Mouse (Mus musculus) olfactory bulb, adult 2 months (tissue): ENCODE data around the gene Rap1gap2. TPM values are rescaled to one million over a fixed set of nuclear protein-coding genes. Genes with fewer than 3 reads are reported as not detected.

Experiments used
- H3K27ac ChIP-seq: fragments of 200-500 bp; 2 replicates; pipeline ENCODE4 v1.5.1; 2012; ENCODE audit warnings: low read depth, low read length; ENCODE audit not compliant: insufficient read depth
- H3K4me1 ChIP-seq: fragments of 200-500 bp; 2 replicates; pipeline ENCODE4 v1.6.1; 2012; ENCODE audit warnings: low read length; ENCODE audit not compliant: control insufficient read depth, insufficient read depth
- H3K4me3 ChIP-seq: fragments of 200-500 bp; 2 replicates; pipeline ENCODE4 v1.5.1; 2012; ENCODE audit warnings: mild to moderate bottlenecking, low read depth, low read length, moderate library complexity; ENCODE audit not compliant: insufficient read depth
- CTCF ChIP-seq: fragments of 200-500 bp; IDR thresholded peaks from 2 replicates; pipeline ENCODE4 v1.5.1; 2012; ENCODE audit warnings: low read depth, mild to moderate bottlenecking, low read length, moderate library complexity; ENCODE audit not compliant: insufficient read depth
- POLR2A ChIP-seq: fragments of 200-500 bp; IDR thresholded peaks from 2 replicates; pipeline ENCODE4 v1.6.1; 2012; ENCODE audit warnings: mild to moderate bottlenecking, low read depth, low read length, moderate library complexity; ENCODE audit not compliant: insufficient read depth
- WGBS: fragments of 180-500 bp; shearing (Covaris S2); methylation state at CpG from one replicate; pipeline ENCODE4 v1.1.7; 2018; 5-methylcytosine and 5-hydroxymethylcytosine counted together
- polyA plus RNA-seq: library from polyadenylated mRNA; stranded (reverse); fragments of >200 nt; gene quantifications from 2 replicates; pipeline ENCODE4 v1.2.4, GENCODE M21; 2012; ENCODE audit warnings: low replicate concordance; ENCODE audit not compliant: missing spikeins, insufficient read depth, insufficient read length

The Rap1gap2 gene
- polyA plus RNA-seq: not detected in 2 replicates

DNA sequence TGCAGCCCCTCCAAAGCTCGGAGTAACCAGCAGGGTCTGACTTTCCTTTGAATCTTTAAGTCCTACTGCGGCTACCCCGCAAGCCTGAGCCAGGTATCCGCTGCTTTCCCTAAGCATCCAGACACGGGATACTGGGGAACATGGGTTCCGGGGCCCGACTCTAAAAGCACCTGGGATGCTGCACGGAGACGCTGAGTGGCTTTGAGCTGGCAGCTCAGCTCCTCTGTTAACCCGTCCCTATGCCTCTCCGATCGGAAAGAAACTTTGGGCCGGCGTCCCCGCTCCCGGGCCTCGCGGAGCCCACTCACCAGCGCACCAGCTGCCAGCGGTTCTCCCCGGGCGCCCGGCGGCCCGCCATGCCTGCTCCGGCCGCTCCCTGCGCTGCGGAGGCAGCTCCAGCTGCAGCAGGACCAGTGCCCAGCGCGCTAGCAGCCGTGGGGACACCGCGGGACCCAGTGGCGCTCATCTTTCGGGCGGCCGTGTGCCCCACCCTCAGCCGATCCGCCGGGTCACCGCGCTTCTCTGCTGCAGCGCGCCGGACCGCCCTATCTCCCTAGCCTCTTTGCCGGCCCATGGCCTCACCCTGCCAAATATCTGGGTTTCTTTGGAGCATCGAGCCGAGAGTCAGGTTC is at the start of gene Rap1gap2:
Rap1gap2 (minus strand) TSS at position 371 of the 632 bp plus-strand sequence.
- peaks cover 4% of the 10 kb centered on the region; the same call in 1 of the 2 replicates for H3K4me1 ChIP-seq
- 2% methylated on average over 50 of the region's 50 CpGs for WGBS
- no peak within 1 kb of the TSS for H3K27ac ChIP-seq
- no peak for TF ChIP-seq CTCF
- TF ChIP-seq POLR2A: no peak
- H3K4me3 ChIP-seq: peak within 1 kb of the TSS; percentile 55

DNA sequence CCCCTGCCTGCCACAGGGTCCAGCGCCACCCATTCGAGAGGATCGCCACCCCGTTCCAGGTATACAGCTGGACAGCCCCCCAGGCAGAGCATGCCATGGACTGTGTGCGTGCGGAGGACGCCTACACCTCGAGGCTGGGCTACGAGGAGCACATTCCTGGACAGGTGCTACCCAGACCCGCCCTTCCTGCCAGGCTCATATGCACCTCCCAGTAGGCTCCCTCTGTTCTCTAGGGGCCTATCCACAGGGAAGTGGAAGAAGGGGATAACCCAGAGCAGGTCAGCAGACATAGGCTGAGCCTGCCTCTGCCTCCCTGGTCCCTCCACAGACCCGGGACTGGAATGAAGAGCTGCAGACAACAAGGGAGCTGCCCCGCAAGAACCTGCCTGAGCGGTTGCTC is 49.6 kb upstream of the Rap1gap2 start:
- WGBS: 94% methylated on average over 13 of the region's 13 CpGs
- Histone ChIP-seq H3K4me3 (no peak overlapping the region), H3K4me1 (peaks cover 6% of the 10 kb centered on the region), H3K27ac (no peak overlapping the region)
- TF ChIP-seq POLR2A: no peak
- TF ChIP-seq CTCF: no peak

DNA sequence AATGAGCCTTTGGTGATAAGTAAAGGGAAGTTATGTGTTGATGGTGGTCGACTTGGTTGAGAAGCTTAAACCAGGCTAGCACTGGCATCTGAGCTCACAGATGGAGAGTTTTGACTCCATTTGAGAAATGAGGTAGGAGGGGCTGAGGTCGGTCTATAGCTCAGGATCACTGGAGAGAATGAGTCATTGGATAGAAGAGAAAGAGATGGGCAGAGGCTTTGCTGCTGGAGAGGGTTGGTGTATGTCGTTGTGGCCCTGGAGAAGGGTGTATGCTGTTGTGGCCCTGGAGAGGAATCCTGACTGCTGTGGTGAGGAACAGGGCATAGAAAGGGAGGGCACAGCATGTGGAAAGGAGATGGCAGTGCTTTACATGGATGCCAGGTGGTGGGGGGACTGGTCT is 45.2 kb upstream of the Rap1gap2 start:
- Histone ChIP-seq H3K27ac (no peak overlapping the region), H3K4me1 (peaks cover 34% of the 10 kb centered on the region), H3K4me3 (no peak overlapping the region)
- TF ChIP-seq CTCF (no peak), POLR2A (no peak)
- 32% methylated on average over 3 of the region's 3 CpGs for WGBS

DNA sequence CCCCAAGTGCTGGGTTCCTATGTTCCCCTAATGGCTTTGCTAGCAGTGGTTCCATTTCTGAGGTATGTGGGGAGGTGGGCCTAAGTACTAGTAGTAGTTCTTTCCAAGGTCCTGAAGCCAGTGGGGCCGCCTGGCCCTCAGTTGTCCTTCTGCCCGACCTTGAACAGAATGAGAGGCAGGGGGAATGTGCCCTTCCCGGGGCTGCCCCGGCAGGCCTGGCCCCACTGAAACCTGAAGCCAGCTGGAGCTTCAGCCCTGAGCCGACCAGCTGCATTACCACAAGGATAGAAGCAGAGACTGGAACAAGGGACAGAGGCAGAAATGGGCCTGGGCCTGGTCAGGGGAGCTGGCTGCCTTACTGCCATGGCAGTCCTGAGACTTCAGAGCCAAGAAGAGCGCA is 42.7 kb upstream of the Rap1gap2 start:
- no peak overlapping the region for H3K27ac ChIP-seq

DNA sequence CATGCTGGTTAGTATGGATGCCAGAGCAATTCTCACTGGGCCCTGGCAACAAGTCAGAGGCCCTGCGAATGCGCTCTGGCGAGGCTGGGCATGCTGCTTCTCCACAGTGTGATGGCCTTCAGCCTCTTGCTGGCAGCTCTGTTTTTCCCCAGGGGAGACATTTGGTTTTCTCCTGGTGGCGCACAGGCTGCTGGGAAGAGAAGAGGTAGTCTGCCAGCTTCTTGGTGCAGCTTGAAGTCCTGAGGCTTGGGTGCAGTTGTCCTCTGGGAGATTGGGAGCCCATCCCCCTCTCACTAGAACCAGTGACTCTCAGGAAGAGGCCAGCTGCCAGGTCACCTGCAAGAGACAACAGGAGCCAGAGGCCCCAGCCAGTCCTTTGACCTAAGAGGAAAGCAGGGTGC is 42.1 kb upstream of the Rap1gap2 start:
- no peak overlapping the region for H3K4me3 ChIP-seq
- no peak for TF ChIP-seq CTCF
- TF ChIP-seq POLR2A: no peak
- 40% methylated on average over 4 of the region's 4 CpGs for WGBS
- peaks cover 41% of the 10 kb centered on the region for H3K4me1 ChIP-seq
- no peak overlapping the region for H3K27ac ChIP-seq

More for the DNA sequence above, 42.7 kb upstream of the Rap1gap2 start:
- Histone ChIP-seq H3K4me3 (no peak overlapping the region), H3K4me1 (peaks cover 41% of the 10 kb centered on the region)
- 55% methylated on average over 6 of the region's 6 CpGs for WGBS
- TF ChIP-seq POLR2A (no peak), CTCF (no peak)

DNA sequence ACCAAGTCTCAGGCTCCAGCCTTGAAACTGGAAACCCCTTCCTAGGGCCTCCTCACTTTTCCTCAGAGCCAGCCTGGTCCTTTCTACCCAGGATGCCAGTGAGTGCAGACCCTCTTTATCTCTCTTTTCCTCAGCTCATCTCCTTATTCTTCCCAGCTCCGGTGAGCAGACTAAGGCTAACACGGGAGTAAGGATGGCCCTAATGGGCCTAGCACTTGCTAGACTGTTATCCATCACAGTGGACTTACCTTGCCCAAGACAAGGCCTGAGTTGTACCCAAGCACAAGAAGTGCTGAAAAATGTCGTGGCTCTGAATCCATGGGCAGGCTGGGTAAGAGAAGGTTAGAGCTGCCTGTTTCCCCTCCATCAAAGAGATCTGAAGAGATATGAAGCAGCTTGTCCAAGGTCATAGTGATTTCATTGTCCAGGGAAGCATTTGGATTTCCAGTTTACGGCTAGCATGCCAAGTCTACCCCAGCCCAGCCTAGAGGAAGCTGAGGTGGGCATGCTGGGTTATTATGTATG is 39.9 kb upstream of the Rap1gap2 start:
- no peak for TF ChIP-seq POLR2A
- no peak for TF ChIP-seq CTCF
- 46% methylated on average over 4 of the region's 4 CpGs for WGBS
- H3K27ac ChIP-seq: no peak overlapping the region
- peak overlapping the region; percentile 78 for H3K4me3 ChIP-seq
- peaks cover 35% of the 10 kb centered on the region for H3K4me1 ChIP-seq

DNA sequence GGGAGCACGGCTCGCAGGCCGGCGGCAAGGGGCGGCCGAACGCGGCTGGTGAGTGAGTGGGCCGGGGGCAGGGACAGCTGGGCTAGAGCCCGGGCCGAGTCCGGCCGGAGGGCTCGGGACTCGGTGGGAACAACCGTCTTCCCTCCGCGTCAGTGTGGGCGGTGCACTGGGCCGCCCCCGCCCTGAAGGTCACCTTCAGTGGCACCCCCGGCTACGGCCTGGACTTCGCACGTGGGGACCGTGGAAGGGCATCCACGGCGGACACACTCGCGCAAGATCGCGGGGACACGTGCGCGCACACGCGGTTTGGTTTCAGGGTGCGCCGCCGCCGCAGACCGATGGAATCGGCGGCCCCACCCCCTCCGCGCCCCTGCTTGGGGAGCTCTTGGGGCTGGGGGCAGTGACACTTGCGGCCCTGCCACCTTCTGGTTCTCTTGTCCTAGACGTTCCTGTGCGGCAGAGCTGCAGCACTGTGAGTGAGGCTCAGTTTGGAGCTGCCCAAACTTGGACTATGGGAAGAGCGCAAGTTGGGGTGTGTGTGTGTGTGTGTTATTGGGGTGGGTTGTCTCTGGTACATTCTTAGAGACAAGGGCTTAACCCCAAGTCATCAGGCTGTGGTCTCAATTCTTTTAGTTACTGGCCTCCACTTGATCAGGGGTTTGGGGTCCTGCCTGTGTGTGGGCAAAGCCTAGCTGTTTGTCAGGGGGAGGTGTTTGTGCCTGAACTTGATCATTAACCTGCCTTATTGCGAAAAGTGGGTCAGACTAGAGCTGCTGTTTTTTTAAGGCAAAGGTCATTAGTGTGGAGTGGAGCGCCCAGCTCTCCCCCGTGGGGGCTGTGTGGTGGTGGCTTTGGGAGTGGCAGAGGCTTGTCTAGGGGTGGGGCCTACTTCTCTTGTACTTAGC is 39.2 kb upstream of the Rap1gap2 start:
- Histone ChIP-seq H3K27ac (peak overlapping the region; percentile 2; the same call in 1 of the 2 replicates), H3K4me1 (peaks cover 35% of the 10 kb centered on the region), H3K4me3 (peak overlapping the region; percentile 78)
- 1% methylated on average over 53 of the region's 53 CpGs for WGBS
- TF ChIP-seq POLR2A: no peak
- no peak for TF ChIP-seq CTCF

DNA sequence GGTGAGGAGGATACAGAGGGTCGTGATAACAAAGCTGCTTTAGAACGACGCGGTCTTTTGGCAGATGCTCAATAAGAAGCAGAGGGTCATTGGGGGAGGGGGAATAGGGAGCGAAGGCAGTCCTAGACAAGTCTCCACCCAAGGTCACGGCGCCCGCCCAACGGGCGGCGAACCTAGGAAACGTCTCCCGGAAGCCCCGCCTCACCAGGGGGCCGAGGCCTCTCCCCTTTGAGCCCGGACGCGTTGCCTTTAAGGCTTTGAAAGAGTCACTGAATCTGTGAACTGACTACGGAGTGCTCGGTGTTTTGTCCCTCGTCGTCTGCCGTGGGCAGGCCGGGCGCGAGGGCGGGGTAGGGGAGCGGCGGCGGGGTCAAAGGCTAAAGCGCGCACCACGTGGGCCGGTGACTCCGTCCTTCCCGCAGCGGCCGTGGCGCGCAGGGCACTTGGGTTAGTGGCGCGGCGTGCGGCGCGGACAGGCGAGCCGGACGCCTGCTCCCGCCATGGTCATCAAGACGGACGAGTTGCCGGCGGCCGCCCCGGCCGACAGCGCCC is 38.5 kb upstream of the Rap1gap2 start, which contains the start of gene Cluh:
Cluh (plus strand) TSS at position 401 of the 552 bp plus-strand sequence.
- peak within 1 kb of the TSS; percentile 78 for H3K4me3 ChIP-seq
- H3K4me1 ChIP-seq: peaks cover 30% of the 10 kb centered on the region
- peak within 1 kb of the TSS; percentile 54 for H3K27ac ChIP-seq
- under 1% methylated on average over 58 of the region's 58 CpGs for WGBS
- TF ChIP-seq CTCF (no peak), POLR2A (peak; percentile 42; the same call in 1 of the 2 replicates)
